Mouse (Mus musculus): ENCODE results near the gene Eva1c. TPM values are rescaled to one million over a fixed set of nuclear protein-coding genes. Genes with fewer than 3 reads are reported as not detected.

The Eva1c gene
- total and polyA plus RNA-seq, 3 experiments, result 0.16 TPM; not detected in 2

GRCm38 (mm10) chr16:90833041-90833791 lies 6.7 kb downstream of the Eva1c start:
- ATAC-seq (ENCODE audit: extremely low read depth, insufficient number of reproducible peaks, low FRiP score, poor library complexity, severe bottlenecking), result no peak
- no peak overlapping the region for H3K4me3 ChIP-seq (ENCODE audit: low read depth, low read length)
- H3K4me1 ChIP-seq (ENCODE audit: insufficient read depth, low read depth, low read length), result no peaks in the 10 kb centered on the region
- peaks cover 31% of the 10 kb centered on the region for H3K27me3 ChIP-seq (ENCODE audit: insufficient read depth, low read length)
- no peaks in the 10 kb centered on the region for H3K36me3 ChIP-seq (replicated peaks)
- H3K9me3 ChIP-seq (replicated peaks), result peaks cover 8% of the 10 kb centered on the region
- no peak for TF ChIP-seq GATA1 (IDR thresholded peaks at IDR 0.05; ENCODE audit: borderline replicate concordance, low read length)
- no peak for TF ChIP-seq CTCF (IDR thresholded peaks at IDR 0.05; ENCODE audit: low read depth, low read length)
- TF ChIP-seq TAL1 (conservative IDR thresholded peaks at IDR 0.05; ENCODE audit: low read depth, low read length), result no peak
- TF ChIP-seq POLR2AphosphoS5 (IDR thresholded peaks at IDR 0.05; ENCODE audit: insufficient replicate concordance, low read depth, low read length), result no peak
- no peak for TF ChIP-seq GATA2 (IDR thresholded peaks at IDR 0.05; ENCODE audit: borderline replicate concordance, low read depth, low read length)
- DNase-seq (ENCODE audit: low spot score), result no peak

GRCm38 (mm10) chr16:90837431-90837830 lies 10.9 kb downstream of the Eva1c start:
- H3K4me1 ChIP-seq (ENCODE audit: insufficient read depth, low read depth, low read length), result no peaks in the 10 kb centered on the region
- H3K9me3 ChIP-seq (replicated peaks), result no peaks in the 10 kb centered on the region
- no peak for TF ChIP-seq POLR2AphosphoS5 (IDR thresholded peaks at IDR 0.05; ENCODE audit: insufficient replicate concordance, low read depth, low read length)
- TF ChIP-seq GATA1 (IDR thresholded peaks at IDR 0.05; ENCODE audit: borderline replicate concordance, low read length), result no peak
- TF ChIP-seq GATA2 (IDR thresholded peaks at IDR 0.05; ENCODE audit: borderline replicate concordance, low read depth, low read length), result no peak
- TF ChIP-seq CTCF (IDR thresholded peaks at IDR 0.05; ENCODE audit: low read depth, low read length), result no peak
- no peak for TF ChIP-seq TAL1 (conservative IDR thresholded peaks at IDR 0.05; ENCODE audit: low read depth, low read length)
- H3K4me3 ChIP-seq (ENCODE audit: low read depth, low read length), result no peak overlapping the region
- ATAC-seq (ENCODE audit: extremely low read depth, insufficient number of reproducible peaks, low FRiP score, poor library complexity, severe bottlenecking) (no peak), DNase-seq (ENCODE audit: low spot score) (no peak)
- H3K27me3 ChIP-seq (ENCODE audit: insufficient read depth, low read length), result peaks cover 14% of the 10 kb centered on the region
- H3K36me3 ChIP-seq (replicated peaks), result no peaks in the 10 kb centered on the region

GRCm38 (mm10) chr16:90842164-90842563 lies 15.6 kb downstream of the Eva1c start:
- no peak overlapping the region for H3K4me3 ChIP-seq (ENCODE audit: low read depth, low read length)
- peaks cover 7% of the 10 kb centered on the region for H3K27me3 ChIP-seq (ENCODE audit: insufficient read depth, low read length)
- ATAC-seq (ENCODE audit: extremely low read depth, insufficient number of reproducible peaks, low FRiP score, poor library complexity, severe bottlenecking) (no peak), DNase-seq (ENCODE audit: low spot score) (no peak)
- H3K36me3 ChIP-seq (replicated peaks), result no peaks in the 10 kb centered on the region
- H3K9me3 ChIP-seq (replicated peaks), result no peaks in the 10 kb centered on the region
- H3K4me1 ChIP-seq (ENCODE audit: insufficient read depth, low read depth, low read length), result no peaks in the 10 kb centered on the region
- TF ChIP-seq CTCF (IDR thresholded peaks at IDR 0.05; ENCODE audit: low read depth, low read length), result no peak
- no peak for TF ChIP-seq TAL1 (conservative IDR thresholded peaks at IDR 0.05; ENCODE audit: low read depth, low read length)
- TF ChIP-seq GATA1 (IDR thresholded peaks at IDR 0.05; ENCODE audit: borderline replicate concordance, low read length), result no peak
- no peak for TF ChIP-seq GATA2 (IDR thresholded peaks at IDR 0.05; ENCODE audit: borderline replicate concordance, low read depth, low read length)
- no peak for TF ChIP-seq POLR2AphosphoS5 (IDR thresholded peaks at IDR 0.05; ENCODE audit: insufficient replicate concordance, low read depth, low read length)

- DNase-seq (ENCODE audit: low spot score) (no peak), ATAC-seq (ENCODE audit: extremely low read depth, insufficient number of reproducible peaks, low FRiP score, poor library complexity, severe bottlenecking) (no peak)
- no peaks in the 10 kb centered on the region for H3K9me3 ChIP-seq (replicated peaks)
- H3K27me3 ChIP-seq (ENCODE audit: insufficient read depth, low read length), result peaks cover 5% of the 10 kb centered on the region; the same call in 1 of the 2 replicates
- H3K4me3 ChIP-seq (ENCODE audit: low read depth, low read length), result no peak overlapping the region
- H3K4me1 ChIP-seq (ENCODE audit: insufficient read depth, low read depth, low read length), result no peaks in the 10 kb centered on the region
- no peaks in the 10 kb centered on the region for H3K36me3 ChIP-seq (replicated peaks)
- no peak for TF ChIP-seq CTCF (IDR thresholded peaks at IDR 0.05; ENCODE audit: low read depth, low read length)
- no peak for TF ChIP-seq TAL1 (conservative IDR thresholded peaks at IDR 0.05; ENCODE audit: low read depth, low read length)
- no peak for TF ChIP-seq GATA2 (IDR thresholded peaks at IDR 0.05; ENCODE audit: borderline replicate concordance, low read depth, low read length)
- TF ChIP-seq GATA1 (IDR thresholded peaks at IDR 0.05; ENCODE audit: borderline replicate concordance, low read length), result no peak
- no peak for TF ChIP-seq POLR2AphosphoS5 (IDR thresholded peaks at IDR 0.05; ENCODE audit: insufficient replicate concordance, low read depth, low read length)
Observed at GRCm38 (mm10) chr16:90845038-90845437, 18.5 kb downstream of the Eva1c start.

GRCm38 (mm10) chr16:90845591-90845990 lies 19.1 kb downstream of the Eva1c start:
- Histone ChIP-seq H3K4me1 (ENCODE audit: insufficient read depth, low read depth, low read length) (no peaks in the 10 kb centered on the region), H3K9me3 (replicated peaks) (no peaks in the 10 kb centered on the region), H3K36me3 (replicated peaks) (no peaks in the 10 kb centered on the region), H3K27me3 (ENCODE audit: insufficient read depth, low read length) (peaks cover 5% of the 10 kb centered on the region; the same call in 1 of the 2 replicates), H3K4me3 (ENCODE audit: low read depth, low read length) (no peak overlapping the region)
- TF ChIP-seq POLR2AphosphoS5 (IDR thresholded peaks at IDR 0.05; ENCODE audit: insufficient replicate concordance, low read depth, low read length), result no peak
- no peak for TF ChIP-seq TAL1 (conservative IDR thresholded peaks at IDR 0.05; ENCODE audit: low read depth, low read length)
- no peak for TF ChIP-seq CTCF (IDR thresholded peaks at IDR 0.05; ENCODE audit: low read depth, low read length)
- TF ChIP-seq GATA1 (IDR thresholded peaks at IDR 0.05; ENCODE audit: borderline replicate concordance, low read length), result no peak
- no peak for TF ChIP-seq GATA2 (IDR thresholded peaks at IDR 0.05; ENCODE audit: borderline replicate concordance, low read depth, low read length)
- no peak for ATAC-seq (ENCODE audit: extremely low read depth, insufficient number of reproducible peaks, low FRiP score, poor library complexity, severe bottlenecking)
- DNase-seq (ENCODE audit: low spot score), result no peak

GRCm38 (mm10) chr16:90848697-90849096 lies 22.2 kb downstream of the Eva1c start:
- H3K9me3 ChIP-seq (replicated peaks), result no peaks in the 10 kb centered on the region
- ATAC-seq (ENCODE audit: extremely low read depth, insufficient number of reproducible peaks, low FRiP score, poor library complexity, severe bottlenecking) (no peak), DNase-seq (ENCODE audit: low spot score) (no peak)
- H3K4me1 ChIP-seq (ENCODE audit: insufficient read depth, low read depth, low read length), result no peaks in the 10 kb centered on the region
- H3K4me3 ChIP-seq (ENCODE audit: low read depth, low read length), result no peak overlapping the region
- H3K27me3 ChIP-seq (ENCODE audit: insufficient read depth, low read length), result peaks cover 5% of the 10 kb centered on the region; the same call in 1 of the 2 replicates
- no peak for TF ChIP-seq TAL1 (conservative IDR thresholded peaks at IDR 0.05; ENCODE audit: low read depth, low read length)
- TF ChIP-seq CTCF (IDR thresholded peaks at IDR 0.05; ENCODE audit: low read depth, low read length), result no peak
- TF ChIP-seq GATA2 (IDR thresholded peaks at IDR 0.05; ENCODE audit: borderline replicate concordance, low read depth, low read length), result no peak
- no peak for TF ChIP-seq GATA1 (IDR thresholded peaks at IDR 0.05; ENCODE audit: borderline replicate concordance, low read length)
- TF ChIP-seq POLR2AphosphoS5 (IDR thresholded peaks at IDR 0.05; ENCODE audit: insufficient replicate concordance, low read depth, low read length), result no peak
- no peaks in the 10 kb centered on the region for H3K36me3 ChIP-seq (replicated peaks)
